Comparison of ENCODE assay signal across 8 mouse cellular contexts in the genomic region with DNA sequence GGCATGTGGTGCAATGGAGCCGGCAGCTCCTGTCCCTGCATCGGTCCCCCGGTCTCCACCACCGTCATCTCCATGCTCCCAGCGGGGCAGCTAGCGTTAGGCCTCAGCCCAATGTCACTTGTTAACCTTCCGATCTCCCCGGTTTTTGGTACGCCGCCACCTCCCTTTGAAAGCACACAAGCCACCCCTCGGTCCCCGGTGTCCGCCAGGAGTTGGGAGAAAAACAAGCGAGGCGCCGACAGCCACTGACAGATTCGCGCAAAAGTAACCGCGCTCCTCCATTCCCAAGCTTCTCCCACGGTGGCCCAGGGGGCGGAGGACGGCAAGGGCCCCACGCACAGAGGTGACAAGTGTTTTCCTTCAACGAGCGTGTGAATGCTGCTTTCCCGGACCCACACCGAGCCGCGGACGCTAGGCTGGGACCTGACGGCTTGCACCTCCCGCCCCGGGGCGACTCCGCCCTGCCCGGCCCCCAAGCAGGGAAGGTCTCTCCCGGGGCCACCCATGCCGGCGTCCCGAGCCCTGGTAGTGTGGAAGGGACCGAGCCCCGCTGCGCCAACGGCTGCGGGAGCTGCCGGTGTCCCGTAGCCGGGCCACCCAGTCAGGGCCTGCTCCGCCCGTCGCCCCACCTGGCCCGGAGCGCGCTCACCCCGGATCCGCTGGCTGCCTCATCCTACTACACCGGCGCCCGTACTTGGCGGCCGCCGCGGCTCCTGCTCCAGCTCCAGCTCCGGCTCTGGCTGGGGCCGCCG. TPM values are rescaled to one million over a fixed set of nuclear protein-coding genes. Genes with fewer than 3 reads are reported as not detected.
A peak's percentile ranks its signal among the peaks of the same experiment; 100 is the strongest.
DNase-seq lines count a peak whose midpoint lies in the region; TF ChIP-seq lines count a peak whose summit lies in the region.

No protein-coding gene starts in this region.

- TF ChIP-seq CTCF in cortical plate, adult 2 months (IDR thresholded peaks at IDR 0.05; ENCODE audit: extremely low read depth, insufficient read depth, low read length), result no peak

- intact Hi-C loops in left cerebral cortex, postnatal 4 days (cut with DNase I), result loop anchor here (5.0 kb wide), 1 partner anchor 100 kb away; no protein-coding TSS in a partner anchor

- H3K4me1 ChIP-seq in cortical plate, adult 2 months (ENCODE audit: control insufficient read depth, insufficient read depth, low read length), result peaks cover 1% of the 10 kb centered on the region; the same call in 1 of the 2 replicates

- peak overlapping the region; percentile 68 for H3K4me3 ChIP-seq in cortical plate, adult 2 months (ENCODE audit: insufficient read depth, low read length)

- peak; percentile 44 for DNase-seq in 3T3-L1 (ENCODE audit: low read depth, low spot score)
- peak; percentile 52 for DNase-seq in adipocyte (ENCODE audit: low spot score)
- peak; percentile 32 to 38 for DNase-seq in gastrocnemius, adult 8-10 months (ENCODE audit: low spot score in 2 of 2)
- DNase-seq in induced T-regulatory cell, adult 2 months (ENCODE audit: low read depth), result peak; percentile 69
- peak; percentile 36 for DNase-seq in left cerebral cortex, postnatal 4 days
- DNase-seq in mesoderm, embryonic 11.5 days (ENCODE audit: low read depth, low spot score), result peak; percentile 33
- peak; percentile 49 to 60 for DNase-seq in spleen, postnatal 14 days (ENCODE audit: low spot score in 2 of 2)

- H3K27ac ChIP-seq in cortical plate, adult 2 months (ENCODE audit: insufficient read depth, low read length), result peak overlapping the region; percentile 77; the same call in 1 of the 2 replicates

- 0 out of 2 replicates have a peak, but pooled peaks have one; percentile 23 for TF ChIP-seq POLR2A in cortical plate, adult 2 months (IDR thresholded peaks at IDR 0.05; ENCODE audit: extremely low read depth, insufficient read depth, low read length)

RNA-seq across cellular contexts. Expression of a gene that starts 0.8 kb away (rescaled TPM):
- polyA plus RNA-seq in cortical plate, adult 2 months (2012; rRNA removed), result 57.3 and 58.2 TPM in 2 replicates
- total RNA-seq in gastrocnemius, adult 8-10 months (2022), result 10 to 100 TPM; 62.9 to 78.3 (median 68.0) TPM
- total RNA-seq in left cerebral cortex, postnatal 4 days (2021), result 10 to 100 TPM; 70.3 to 76.1 TPM

Comparison
In these comparisons a context has a peak if more than half of its experiments do, and no peak if none do; other contexts are left out.
1. Peak in every context shown above with its lines: DNase-seq, H3K4me3 ChIP-seq and H3K27ac ChIP-seq.